Mouse (Mus musculus) c-Kit-positive CD71-negative TER-119-negative erythroid progenitor cells, embryonic 14.5 days (primary cell): Measurements from ENCODE around the gene Yipf2.

Experiments
- DNase-seq: peaks from one replicate; pipeline ENCODE4 v3.0.0-alpha.2; 2013; ENCODE audit warnings: low read depth

Gene Yipf2

GRCm38 (mm10) chr9:21592703-21593121 lies at the start of gene Yipf2, which contains the start of gene Timm29:
TSS of gene Yipf2 (minus strand) at chr9:21592828.
TSS of gene Timm29 (plus strand) at chr9:21592722.
- DNase-seq: peak; percentile 99

DNA sequence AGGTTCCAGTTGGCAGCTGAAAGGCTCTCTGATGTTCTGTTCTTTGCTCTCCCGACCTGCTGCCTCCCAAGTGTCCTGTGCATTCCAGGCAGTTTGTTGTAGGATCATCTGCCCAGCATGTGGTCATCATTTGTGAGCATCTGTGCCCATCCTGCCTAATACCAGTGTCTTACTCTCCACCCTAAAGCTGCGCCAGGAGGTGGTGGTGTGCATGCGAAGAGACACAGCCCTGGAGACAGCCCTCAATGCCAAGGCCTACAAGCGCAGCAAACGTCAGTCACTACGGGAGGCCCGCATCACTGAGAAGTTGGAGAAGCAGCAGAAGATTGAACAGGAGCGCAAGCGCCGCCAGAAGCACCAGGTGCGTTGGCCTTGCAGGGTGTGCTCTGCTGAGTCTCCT lies 46.4 kb upstream of the Yipf2 start:
- DNase-seq: no peak

DNA sequence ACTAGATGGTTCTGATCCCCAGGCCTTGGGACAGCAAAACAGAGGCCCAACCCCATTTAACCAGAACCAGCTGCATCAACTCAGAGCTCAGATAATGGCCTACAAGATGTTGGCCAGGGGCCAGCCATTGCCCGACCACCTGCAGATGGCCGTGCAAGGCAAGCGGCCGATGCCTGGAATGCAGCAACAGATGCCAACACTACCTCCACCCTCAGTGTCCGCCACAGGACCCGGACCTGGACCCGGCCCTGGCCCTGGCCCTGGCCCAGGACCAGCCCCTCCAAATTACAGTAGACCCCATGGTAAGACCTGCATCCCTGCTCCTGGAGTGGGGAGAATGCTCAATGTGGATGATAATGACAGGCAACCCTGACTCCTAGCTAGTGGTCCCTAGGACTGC lies 43.0 kb upstream of the Yipf2 start:
- DNase-seq: no peak

DNA sequence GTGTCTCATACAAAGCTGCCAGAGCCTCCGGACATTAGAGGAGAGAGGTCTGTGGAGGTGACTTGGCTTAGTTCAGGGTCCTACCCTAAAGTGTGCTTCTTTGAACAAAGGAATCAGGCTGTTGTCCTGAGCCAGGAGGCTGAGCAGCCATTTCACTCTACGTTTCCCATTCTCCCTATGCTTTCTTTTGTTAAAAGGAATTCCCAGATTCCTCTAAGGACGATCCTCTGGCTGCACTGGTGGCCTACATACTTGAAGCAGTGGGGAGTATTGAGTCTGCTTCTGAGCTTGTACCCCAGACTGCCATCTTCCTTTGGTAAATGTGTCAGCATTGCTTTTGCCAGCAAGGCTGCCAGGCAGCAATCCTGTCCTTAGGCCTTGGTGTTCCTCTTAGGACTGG lies 40.5 kb upstream of the Yipf2 start:
- no peak for DNase-seq

GRCm38 (mm10) chr9:21630673-21631072 lies 38.0 kb upstream of the Yipf2 start:
- DNase-seq: no peak

- DNase-seq: no peak
These were observed 34.6 kb upstream of the Yipf2 start for GRCm38 (mm10) chr9:21627145-21627795.

- no peak for DNase-seq
These were observed 33.9 kb upstream of the Yipf2 start for GRCm38 (mm10) chr9:21626571-21626970.

- DNase-seq: no peak
These were observed 33.0 kb upstream of the Yipf2 start for GRCm38 (mm10) chr9:21625342-21626339.

DNA sequence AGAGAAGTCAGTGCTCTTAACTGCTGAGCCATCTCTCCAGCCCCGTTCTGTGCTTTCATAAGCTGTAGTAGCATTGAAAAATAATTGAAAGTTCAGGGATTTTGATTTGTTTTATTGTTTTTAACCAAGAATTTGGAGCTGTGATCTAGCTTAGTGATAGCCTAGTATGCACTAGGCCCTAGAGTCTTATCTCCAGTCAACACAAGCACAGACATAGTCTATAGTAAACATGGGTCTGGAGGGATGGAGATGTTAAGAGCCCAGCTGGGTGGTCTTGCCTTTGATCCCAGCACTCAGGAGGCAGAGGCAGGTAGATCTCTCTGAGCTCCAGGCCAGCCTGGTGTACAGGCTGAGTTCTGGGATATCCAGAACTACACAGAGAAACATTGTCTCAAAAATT lies 30.0 kb upstream of the Yipf2 start:
- DNase-seq: no peak

DNA sequence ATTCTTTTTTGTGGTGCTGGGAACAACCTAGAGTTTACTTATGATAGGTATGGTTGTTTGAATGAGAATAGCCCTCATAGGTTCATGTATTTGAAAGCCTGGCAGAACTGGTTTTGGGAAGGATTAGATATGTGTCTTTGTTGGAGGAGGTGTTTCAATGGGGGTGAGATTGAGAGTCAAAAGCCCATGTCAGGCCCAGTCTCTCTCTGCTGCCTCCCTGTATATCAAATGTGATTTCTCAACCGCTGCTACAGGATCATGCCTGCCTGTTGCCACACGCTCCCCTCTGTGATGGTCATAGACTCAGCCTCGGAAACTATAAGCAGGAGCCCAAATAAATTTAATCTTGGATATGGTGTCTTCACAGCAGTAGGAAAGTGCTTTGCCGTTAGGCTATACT lies 27.6 kb upstream of the Yipf2 start:
- no peak for DNase-seq

DNA sequence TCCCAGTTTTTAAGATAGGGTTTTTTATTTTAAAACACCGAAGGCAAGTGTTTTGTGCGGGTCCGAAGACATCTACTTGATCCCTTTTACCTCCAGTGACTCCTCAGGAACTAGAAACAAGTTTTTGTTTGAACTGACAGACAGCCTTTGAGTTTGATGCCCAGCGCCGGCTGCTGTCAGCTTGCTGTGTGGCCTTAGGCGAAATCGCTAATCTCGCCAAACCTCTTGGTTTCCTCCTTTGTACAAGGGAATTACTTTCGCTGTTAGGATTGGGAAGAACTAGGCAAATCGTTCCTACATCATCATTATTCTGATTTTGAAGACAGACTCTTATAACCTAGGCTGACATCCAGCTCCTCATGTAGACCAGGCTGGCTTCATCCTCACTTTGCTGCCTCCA lies 24.4 kb upstream of the Yipf2 start:
- no peak for DNase-seq

DNA sequence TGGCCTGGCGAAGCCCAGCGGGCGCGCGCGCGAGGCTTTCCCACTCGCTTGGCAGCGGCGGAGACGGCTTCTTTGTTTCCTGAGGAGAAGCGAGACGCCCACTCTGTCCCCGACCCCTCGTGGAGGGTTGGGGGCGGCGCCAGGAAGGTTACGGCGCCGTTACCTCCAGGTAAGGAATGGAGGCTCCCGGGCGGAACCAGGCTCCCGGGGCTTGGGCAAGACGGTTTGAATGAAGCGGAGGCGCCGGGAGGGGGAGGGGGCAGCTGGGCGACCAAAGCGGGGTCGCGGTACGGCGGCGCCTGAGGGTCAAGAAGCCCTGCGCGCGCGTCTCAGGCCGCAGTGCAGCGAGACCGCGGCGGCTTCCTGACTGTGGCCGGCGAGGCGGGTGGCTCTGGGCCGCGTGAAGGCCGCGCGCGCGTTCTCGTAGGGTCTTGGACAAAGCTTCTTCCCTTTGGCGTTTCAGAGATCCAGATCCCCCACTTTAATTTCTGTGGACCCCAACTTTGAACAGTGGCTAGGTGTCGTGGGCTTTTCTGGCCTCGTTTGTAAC lies 23.7 kb upstream of the Yipf2 start:
- DNase-seq: peak; percentile 67

DNA sequence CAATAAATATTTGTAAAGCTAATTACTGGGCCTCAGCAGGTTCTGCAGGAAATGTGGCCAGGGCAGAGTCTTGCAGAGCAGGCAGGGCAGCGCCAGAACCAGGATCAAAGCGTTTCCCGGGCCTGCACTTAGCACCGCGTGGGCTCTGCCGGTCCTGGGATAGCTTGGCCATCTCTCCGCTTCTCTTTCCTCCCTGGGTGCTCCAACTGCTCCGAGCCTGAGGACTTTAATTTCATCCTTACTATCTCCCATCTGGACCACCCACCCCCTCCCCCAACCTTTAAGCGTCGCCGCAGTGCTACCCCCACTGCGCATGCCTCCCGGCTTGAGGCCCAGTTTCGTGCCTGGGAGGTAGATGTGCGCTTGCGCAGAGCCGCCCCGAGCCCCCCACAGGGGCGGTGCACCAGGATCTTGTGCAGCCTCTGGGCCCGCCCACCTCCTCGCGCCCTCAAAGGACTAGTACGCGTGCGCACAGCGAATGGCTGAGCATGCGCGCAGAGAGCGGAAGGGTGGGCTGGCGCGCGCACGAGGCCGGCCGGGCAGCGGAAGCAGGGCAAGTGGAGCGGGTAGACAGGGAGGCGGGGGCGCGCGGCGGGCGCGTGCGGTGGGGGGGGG lies 23.1 kb upstream of the Yipf2 start, which contains the start of gene Smarca4:
Gene Smarca4, plus strand, starts transcription at position 553 of the 615 bp plus-strand sequence.
- DNase-seq: peak; percentile 100

DNA sequence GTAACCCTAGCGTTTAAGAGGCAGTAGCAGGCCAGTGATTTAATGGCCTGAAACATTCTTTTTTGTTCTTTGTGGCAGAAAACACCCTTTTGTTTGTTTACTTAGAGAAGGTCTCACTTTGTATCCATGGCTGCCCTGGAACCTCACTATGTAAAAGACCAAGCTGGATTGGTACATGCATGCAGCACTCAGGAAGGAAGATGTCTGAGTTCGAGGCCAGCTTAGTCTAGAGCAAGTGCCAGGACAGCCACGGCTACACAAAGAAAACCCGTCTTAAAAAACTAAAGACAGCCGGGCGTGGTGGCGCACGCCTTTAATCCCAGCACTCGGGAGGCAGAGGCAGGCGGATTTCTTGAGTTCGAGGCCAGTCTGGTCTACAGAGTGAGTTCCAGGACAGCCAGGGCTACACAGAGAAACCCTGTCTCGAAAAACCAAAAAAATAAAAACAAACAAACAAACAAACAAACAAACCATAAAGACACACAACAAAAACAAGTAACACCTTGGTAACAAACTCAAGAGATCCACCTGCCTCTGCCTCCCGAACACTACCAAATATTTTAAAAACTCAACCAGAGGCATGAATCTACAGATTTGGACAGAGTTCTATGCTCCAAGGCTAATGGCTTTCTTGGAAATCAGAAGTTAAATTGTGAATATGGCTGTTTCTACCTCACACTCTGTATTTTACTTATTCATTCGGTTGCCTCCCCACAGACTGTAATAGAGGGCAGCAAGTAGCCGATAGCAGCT lies 22.4 kb upstream of the Yipf2 start:
- no peak for DNase-seq

DNA sequence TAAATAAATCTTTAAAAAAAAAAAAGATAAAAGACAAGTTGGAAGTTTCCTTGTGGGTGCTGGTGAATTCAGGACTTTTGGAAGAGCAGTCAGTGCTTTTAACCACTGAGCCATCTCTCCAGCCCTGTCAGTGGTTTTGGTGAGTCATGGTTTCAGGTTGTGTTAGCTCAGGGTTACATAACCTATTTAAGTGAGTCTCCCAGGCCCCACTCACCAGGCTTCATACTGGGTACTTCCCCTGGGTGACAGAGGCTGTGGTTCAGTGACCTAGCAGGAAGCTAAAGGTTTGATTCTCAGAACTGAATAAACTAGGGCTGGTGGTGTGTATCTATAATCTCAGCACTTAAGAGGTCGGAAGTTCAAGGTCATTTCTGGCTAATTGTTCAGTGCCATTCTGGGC lies 17.2 kb upstream of the Yipf2 start:
- no peak for DNase-seq

- DNase-seq: no peak
These were observed 14.0 kb upstream of the Yipf2 start for GRCm38 (mm10) chr9:21606648-21607047.

GRCm38 (mm10) chr9:21605865-21606264 lies 13.2 kb upstream of the Yipf2 start:
- no peak for DNase-seq

DNA sequence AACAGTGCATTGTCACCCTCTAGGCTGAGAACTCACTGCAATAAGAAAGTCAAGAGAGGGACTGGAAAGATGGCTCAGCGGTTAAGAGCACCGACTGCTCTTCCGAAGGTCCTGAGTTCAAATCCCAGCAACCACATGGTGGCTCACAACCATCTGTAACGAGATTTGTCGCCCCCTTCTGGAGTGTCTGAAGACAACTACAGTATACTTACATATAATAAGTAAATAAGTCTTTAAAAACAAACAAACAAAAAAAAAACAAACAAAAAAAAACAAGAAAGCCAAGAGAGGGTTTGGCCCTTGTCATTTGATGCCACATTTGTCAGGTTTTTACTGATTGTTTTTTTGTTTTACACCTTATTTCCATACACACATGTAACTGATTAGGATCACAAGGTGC lies 11.5 kb upstream of the Yipf2 start:
- DNase-seq: no peak

- peak; percentile 75 for DNase-seq
These were observed 9.2 kb upstream of the Yipf2 start for GRCm38 (mm10) chr9:21601722-21602399.

- no peak for DNase-seq
These were observed 8.4 kb upstream of the Yipf2 start for GRCm38 (mm10) chr9:21601073-21601472.

GRCm38 (mm10) chr9:21600186-21600585 lies 7.6 kb upstream of the Yipf2 start:
- no peak for DNase-seq
